Mouse (Mus musculus): Measurements from ENCODE around the gene Dkc1. TPM values are rescaled to one million over a fixed set of nuclear protein-coding genes. Genes with fewer than 3 reads are reported as not detected.
A peak's percentile ranks its signal among the peaks of the same experiment; 100 is the strongest.
"Not testable (repeated sequence)": the region's sequence is repeated elsewhere in the genome, so short reads cannot be mapped to it uniquely, and the experiment has no call there.

The Dkc1 gene
- polyA plus RNA-seq, 1 experiment from 2014 or later: 79.2 TPM

DNA sequence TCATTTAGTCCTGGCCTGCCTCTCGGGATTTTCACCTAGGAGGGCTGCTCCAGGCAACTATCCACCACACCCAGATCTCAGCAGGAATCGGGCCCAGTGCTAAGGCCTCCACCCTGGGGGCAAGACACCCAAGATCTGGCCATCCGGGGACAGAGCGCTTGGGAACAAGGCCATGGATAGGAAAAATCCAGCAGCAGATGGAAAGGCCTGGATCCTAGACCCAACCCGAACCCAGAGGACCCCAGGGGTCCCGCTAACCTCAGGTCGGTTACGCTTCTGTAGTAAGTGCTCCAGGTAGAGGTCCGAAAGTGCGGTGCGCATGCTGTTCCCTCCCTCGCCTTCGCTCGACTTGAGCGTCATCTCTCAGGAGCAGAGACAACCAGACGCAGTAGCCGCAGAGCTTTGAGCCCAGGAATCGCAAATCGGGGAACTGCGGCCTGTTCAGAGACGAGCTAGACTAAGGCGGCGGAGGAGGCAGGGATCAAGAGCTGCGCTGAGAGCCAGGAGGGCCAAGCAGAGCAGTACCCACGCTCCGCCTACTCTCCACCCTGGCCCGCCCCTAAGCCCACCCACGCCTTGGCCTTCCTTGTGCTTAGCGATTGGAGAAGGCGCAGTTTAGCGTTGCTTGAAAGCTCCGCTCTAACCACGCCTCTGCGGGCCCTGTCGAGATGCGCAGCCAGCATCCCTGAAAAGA, 35.0 kb downstream of the Dkc1 start, which contains the start of gene Mpp1:
TSS of gene Mpp1 (minus strand) at position 550 of the 694 bp plus-strand sequence.
- peak within 1 kb of the TSS; percentile 78 for H3K9ac ChIP-seq (ENCODE audit: low read depth, low read length)
- peak; percentile 94 for ATAC-seq (replicated peaks; ENCODE audit: insufficient number of reproducible peaks, low FRiP score, low TSS enrichment)
- H3K27me3 ChIP-seq (ENCODE audit: control insufficient read depth, insufficient read depth, low read length): no peaks in the 10 kb centered on the region
- H3K9me3 ChIP-seq (replicated peaks; ENCODE audit: control insufficient read depth, low read length): no peaks in the 10 kb centered on the region
- 10% methylated on average over 36 of the region's 36 CpGs for WGBS (ENCODE audit: insufficient replicate concordance)
- no peaks in the 10 kb centered on the region for H3K36me3 ChIP-seq (ENCODE audit: control insufficient read depth, insufficient read depth, low read length)
- no peak within 1 kb of the TSS for H3K27ac ChIP-seq (ENCODE audit: low read depth, low read length)
- no peaks in the 10 kb centered on the region for H3K4me1 ChIP-seq (ENCODE audit: control insufficient read depth, insufficient read depth, low read length)
- peak within 1 kb of the TSS; percentile 54 for H3K4me3 ChIP-seq (ENCODE audit: low read depth, low read length)
- H3K4me2 ChIP-seq: peak within 1 kb of the TSS; percentile 62

GRCm38 (mm10) chrX:75136938-75137337, 41.3 kb downstream of the Dkc1 start:
- no peak overlapping the region for H3K4me2 ChIP-seq
- no peak overlapping the region for H3K9ac ChIP-seq (ENCODE audit: low read depth, low read length)
- H3K4me1 ChIP-seq (ENCODE audit: control insufficient read depth, insufficient read depth, low read length): no peaks in the 10 kb centered on the region
- ATAC-seq (replicated peaks; ENCODE audit: insufficient number of reproducible peaks, low FRiP score, low TSS enrichment): no peak
- no peaks in the 10 kb centered on the region for H3K36me3 ChIP-seq (ENCODE audit: control insufficient read depth, insufficient read depth, low read length)
- no peaks in the 10 kb centered on the region for H3K27me3 ChIP-seq (ENCODE audit: control insufficient read depth, insufficient read depth, low read length)
- H3K4me3 ChIP-seq (ENCODE audit: low read depth, low read length): no peak overlapping the region
- H3K27ac ChIP-seq (ENCODE audit: low read depth, low read length): no peak overlapping the region
- H3K9me3 ChIP-seq (replicated peaks; ENCODE audit: control insufficient read depth, low read length): no peaks in the 10 kb centered on the region

GRCm38 (mm10) chrX:75137729-75138128, 42.1 kb downstream of the Dkc1 start:
- H3K27ac ChIP-seq (ENCODE audit: low read depth, low read length): no peak overlapping the region
- ATAC-seq (replicated peaks; ENCODE audit: insufficient number of reproducible peaks, low FRiP score, low TSS enrichment): no peak
- H3K9me3 ChIP-seq (replicated peaks; ENCODE audit: control insufficient read depth, low read length): no peaks in the 10 kb centered on the region
- WGBS (ENCODE audit: insufficient replicate concordance): 79% methylated on average over 2 of the region's 2 CpGs
- H3K4me2 ChIP-seq: no peak overlapping the region
- H3K4me3 ChIP-seq (ENCODE audit: low read depth, low read length): no peak overlapping the region
- no peaks in the 10 kb centered on the region for H3K27me3 ChIP-seq (ENCODE audit: control insufficient read depth, insufficient read depth, low read length)
- H3K9ac ChIP-seq (ENCODE audit: low read depth, low read length): no peak overlapping the region
- H3K4me1 ChIP-seq (ENCODE audit: control insufficient read depth, insufficient read depth, low read length): no peaks in the 10 kb centered on the region
- H3K36me3 ChIP-seq (ENCODE audit: control insufficient read depth, insufficient read depth, low read length): no peaks in the 10 kb centered on the region

DNA sequence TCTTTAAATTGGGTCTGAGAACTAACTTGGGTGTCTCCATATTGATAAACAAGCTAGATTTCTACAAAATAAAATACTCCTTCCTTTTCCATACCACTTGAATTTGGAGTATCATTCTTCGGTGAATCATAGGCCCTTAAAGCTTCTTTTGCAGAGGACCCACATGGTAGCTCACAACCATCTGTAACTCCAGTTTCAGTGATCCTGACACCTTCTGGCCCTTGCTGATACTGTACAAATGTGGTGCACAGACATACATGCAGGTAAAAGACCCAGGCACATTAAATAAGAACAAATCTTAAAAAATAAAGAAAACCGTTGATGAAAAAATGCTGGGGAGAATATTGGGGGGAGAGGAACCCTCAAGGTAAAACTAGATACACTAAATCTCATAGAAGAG, 42.5 kb downstream of the Dkc1 start:
- Histone ChIP-seq H3K4me1 (ENCODE audit: control insufficient read depth, insufficient read depth, low read length) (no peaks in the 10 kb centered on the region), H3K36me3 (ENCODE audit: control insufficient read depth, insufficient read depth, low read length) (no peaks in the 10 kb centered on the region), H3K27ac (ENCODE audit: low read depth, low read length) (no peak overlapping the region), H3K9me3 (replicated peaks; ENCODE audit: control insufficient read depth, low read length) (no peaks in the 10 kb centered on the region), H3K4me3 (ENCODE audit: low read depth, low read length) (no peak overlapping the region), H3K4me2 (no peak overlapping the region), H3K9ac (ENCODE audit: low read depth, low read length) (no peak overlapping the region), H3K27me3 (ENCODE audit: control insufficient read depth, insufficient read depth, low read length) (no peaks in the 10 kb centered on the region)
- ATAC-seq (replicated peaks; ENCODE audit: insufficient number of reproducible peaks, low FRiP score, low TSS enrichment): no peak
- 84% methylated on average over 2 of the region's 2 CpGs for WGBS (ENCODE audit: insufficient replicate concordance)

- Histone ChIP-seq H3K4me3 (ENCODE audit: low read depth, low read length) (peak overlapping the region; percentile 30), H3K4me2 (peak overlapping the region; percentile 61)
- not testable (repeated sequence) for ATAC-seq (replicated peaks; ENCODE audit: insufficient number of reproducible peaks, low FRiP score, low TSS enrichment); H3K9me3 ChIP-seq (replicated peaks; ENCODE audit: control insufficient read depth, low read length); H3K9ac ChIP-seq (ENCODE audit: low read depth, low read length); H3K4me1 ChIP-seq (ENCODE audit: control insufficient read depth, insufficient read depth, low read length); H3K27ac ChIP-seq (ENCODE audit: low read depth, low read length); H3K27me3 ChIP-seq (ENCODE audit: control insufficient read depth, insufficient read depth, low read length); H3K36me3 ChIP-seq (ENCODE audit: control insufficient read depth, insufficient read depth, low read length)
- 22% methylated on average over 20 of the region's 42 CpGs for WGBS (ENCODE audit: insufficient replicate concordance)
Measured at GRCm38 (mm10) chrX:75143124-75143555, 47.5 kb downstream of the Dkc1 start.

DNA sequence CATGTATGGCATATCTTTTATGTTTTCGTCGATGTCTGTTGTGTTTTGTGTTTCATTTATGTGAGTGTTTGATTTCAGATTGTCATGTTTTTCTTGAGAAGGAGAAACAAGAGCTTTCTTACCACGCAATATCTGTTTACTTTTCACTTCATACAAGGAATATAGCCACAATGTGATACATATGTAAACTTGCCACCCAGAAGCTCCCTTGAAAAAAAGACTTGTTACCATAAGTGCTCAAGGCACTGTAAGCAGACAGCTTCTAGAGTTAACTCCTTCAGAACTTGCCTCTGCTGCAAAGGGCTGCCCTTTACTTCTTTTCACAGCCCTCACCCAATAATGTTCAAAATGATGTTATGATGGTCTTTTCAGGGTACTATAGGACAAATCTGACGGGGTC, 52.8 kb downstream of the Dkc1 start:
- Histone ChIP-seq H3K27ac (ENCODE audit: low read depth, low read length) (no peak overlapping the region), H3K9me3 (replicated peaks; ENCODE audit: control insufficient read depth, low read length) (no peaks in the 10 kb centered on the region), H3K27me3 (ENCODE audit: control insufficient read depth, insufficient read depth, low read length) (no peaks in the 10 kb centered on the region), H3K4me3 (ENCODE audit: low read depth, low read length) (no peak overlapping the region), H3K36me3 (ENCODE audit: control insufficient read depth, insufficient read depth, low read length) (no peaks in the 10 kb centered on the region), H3K4me1 (ENCODE audit: control insufficient read depth, insufficient read depth, low read length) (no peaks in the 10 kb centered on the region), H3K4me2 (no peak overlapping the region), H3K9ac (ENCODE audit: low read depth, low read length) (no peak overlapping the region)
- no peak for ATAC-seq (replicated peaks; ENCODE audit: insufficient number of reproducible peaks, low FRiP score, low TSS enrichment)
- 71% methylated on average over 4 of the region's 4 CpGs for WGBS (ENCODE audit: insufficient replicate concordance)

GRCm38 (mm10) chrX:75150304-75150703, 54.6 kb downstream of the Dkc1 start:
- Histone ChIP-seq H3K27ac (ENCODE audit: low read depth, low read length) (no peak overlapping the region), H3K9ac (ENCODE audit: low read depth, low read length) (no peak overlapping the region), H3K27me3 (ENCODE audit: control insufficient read depth, insufficient read depth, low read length) (no peaks in the 10 kb centered on the region), H3K4me2 (no peak overlapping the region), H3K4me1 (ENCODE audit: control insufficient read depth, insufficient read depth, low read length) (no peaks in the 10 kb centered on the region), H3K4me3 (ENCODE audit: low read depth, low read length) (no peak overlapping the region), H3K36me3 (ENCODE audit: control insufficient read depth, insufficient read depth, low read length) (no peaks in the 10 kb centered on the region), H3K9me3 (replicated peaks; ENCODE audit: control insufficient read depth, low read length) (no peaks in the 10 kb centered on the region)
- ATAC-seq (replicated peaks; ENCODE audit: insufficient number of reproducible peaks, low FRiP score, low TSS enrichment): no peak
- 78% methylated on average over 2 of the region's 2 CpGs for WGBS (ENCODE audit: insufficient replicate concordance)

GRCm38 (mm10) chrX:75152249-75152648, 56.6 kb downstream of the Dkc1 start:
- Histone ChIP-seq H3K4me2 (no peak overlapping the region), H3K9me3 (replicated peaks; ENCODE audit: control insufficient read depth, low read length) (no peaks in the 10 kb centered on the region), H3K27ac (ENCODE audit: low read depth, low read length) (no peak overlapping the region), H3K9ac (ENCODE audit: low read depth, low read length) (no peak overlapping the region), H3K4me1 (ENCODE audit: control insufficient read depth, insufficient read depth, low read length) (no peaks in the 10 kb centered on the region), H3K27me3 (ENCODE audit: control insufficient read depth, insufficient read depth, low read length) (no peaks in the 10 kb centered on the region), H3K4me3 (ENCODE audit: low read depth, low read length) (no peak overlapping the region), H3K36me3 (ENCODE audit: control insufficient read depth, insufficient read depth, low read length) (no peaks in the 10 kb centered on the region)
- ATAC-seq (replicated peaks; ENCODE audit: insufficient number of reproducible peaks, low FRiP score, low TSS enrichment): no peak
- 63% methylated on average over 1 of the region's 1 CpGs for WGBS (ENCODE audit: insufficient replicate concordance)

DNA sequence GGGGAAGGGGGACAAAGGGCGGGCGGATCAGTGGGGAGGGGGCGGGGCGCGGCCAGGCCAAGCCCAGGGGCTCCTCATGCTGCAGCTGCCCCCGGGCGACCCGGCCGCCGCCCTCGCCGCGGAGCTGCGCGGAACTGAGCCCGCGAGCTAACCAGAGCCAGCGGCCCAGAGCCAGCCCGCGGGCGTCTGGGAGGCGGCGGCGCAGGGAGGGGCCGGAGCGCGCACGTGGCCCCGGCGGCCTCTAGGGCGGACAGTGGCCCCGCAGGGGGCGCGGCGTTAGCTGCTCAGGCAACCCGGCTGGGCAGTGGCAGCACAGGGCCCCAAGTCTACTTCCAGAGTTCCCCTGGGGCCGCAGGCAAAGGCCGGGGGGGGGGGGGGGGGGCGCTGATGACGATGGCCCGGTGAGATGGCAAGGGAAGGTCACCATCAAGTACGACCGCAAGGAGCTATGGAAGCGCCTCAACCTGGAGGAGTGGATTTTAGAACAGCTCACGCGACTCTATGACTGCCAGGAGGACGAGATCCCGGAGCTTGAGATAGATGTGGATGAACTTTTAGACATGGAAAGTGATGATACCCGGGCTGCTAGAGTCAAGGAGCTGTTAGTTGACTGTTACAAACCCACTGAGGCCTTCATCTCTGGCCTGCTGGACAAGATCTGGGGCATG, 60.1 kb downstream of the Dkc1 start:
- Histone ChIP-seq H3K9me3 (replicated peaks; ENCODE audit: control insufficient read depth, low read length) (no peaks in the 10 kb centered on the region), H3K27ac (ENCODE audit: low read depth, low read length) (no peak overlapping the region)

More for the DNA sequence above, 60.1 kb downstream of the Dkc1 start:
- H3K9ac ChIP-seq (ENCODE audit: low read depth, low read length): peak overlapping the region; percentile 60; the same call in 1 of the 2 replicates
- no peaks in the 10 kb centered on the region for H3K27me3 ChIP-seq (ENCODE audit: control insufficient read depth, insufficient read depth, low read length)
- peak overlapping the region; percentile 63 for H3K4me2 ChIP-seq
- 12% methylated on average over 30 of the region's 49 CpGs for WGBS (ENCODE audit: insufficient replicate concordance)
- H3K4me1 ChIP-seq (ENCODE audit: control insufficient read depth, insufficient read depth, low read length): no peaks in the 10 kb centered on the region
- peak overlapping the region; percentile 43 for H3K4me3 ChIP-seq (ENCODE audit: low read depth, low read length)
- no peaks in the 10 kb centered on the region for H3K36me3 ChIP-seq (ENCODE audit: control insufficient read depth, insufficient read depth, low read length)
- ATAC-seq (replicated peaks; ENCODE audit: insufficient number of reproducible peaks, low FRiP score, low TSS enrichment): peak; percentile 79; the same call in 1 of the 2 replicates

Measured in heart, embryonic 11.5 days (tissue).